Mouse (Mus musculus) limb, embryonic 14.5 days (tissue): Measurements from ENCODE around the gene Tmem131. TPM values are rescaled to one million over a fixed set of nuclear protein-coding genes. Genes with fewer than 3 reads are reported as not detected.
"Not testable (repeated sequence)": the region's sequence is repeated elsewhere in the genome, so short reads cannot be mapped to it uniquely, and the experiment has no call there.

Experiments
- ATAC-seq: fragments of 200-750 bp; cut with Nextera tagmentation; 2 replicates; pipeline ENCODE4 v1.8.0; 2017; ENCODE audit warnings: low read depth, moderate number of reproducible peaks, moderate TSS enrichment; ENCODE audit not compliant: low FRiP score
- DNase-seq: peaks from one replicate; pipeline ENCODE4 v3.0.0-alpha.2; 2015; ENCODE audit warnings: low spot score
- H3K27ac ChIP-seq: fragments of 300-500 bp; sonication (generic); replicated peaks from 2 replicates; pipeline ENCODE4 v1.5.1; 2014; ENCODE audit warnings: low read depth, mild to moderate bottlenecking, low read length, moderate library complexity, mixed read lengths
- H3K27me3 ChIP-seq: fragments of 300-500 bp; sonication (generic); 2 replicates; pipeline ENCODE4 v1.6.1; 2014; ENCODE audit warnings: low read length, mixed read lengths; ENCODE audit not compliant: control insufficient read depth, insufficient read depth
- H3K36me3 ChIP-seq: fragments of 300-500 bp; sonication (generic); 2 replicates; pipeline ENCODE4 v1.6.1; 2014; ENCODE audit warnings: mild to moderate bottlenecking, low read length, moderate library complexity, mixed read lengths; ENCODE audit not compliant: control insufficient read depth, insufficient read depth
- H3K4me1 ChIP-seq: fragments of 300-500 bp; sonication (generic); 2 replicates; pipeline ENCODE4 v1.6.1; 2014; ENCODE audit warnings: antibody characterized with exemption, low read length, mixed read lengths; ENCODE audit not compliant: control insufficient read depth, insufficient read depth
- H3K4me2 ChIP-seq: fragments of 300-500 bp; sonication (generic); replicated peaks from 2 replicates; pipeline ENCODE4 v1.6.1; 2014; ENCODE audit warnings: low read depth, mild to moderate bottlenecking, low read length, moderate library complexity; ENCODE audit not compliant: severe bottlenecking
- H3K4me3 ChIP-seq: fragments of 300-500 bp; sonication (generic); replicated peaks from 2 replicates; pipeline ENCODE4 v1.5.1; 2014; ENCODE audit warnings: low read length
- H3K9ac ChIP-seq: fragments of 300-500 bp; sonication (generic); 2 replicates; pipeline ENCODE4 v1.6.1; 2014; ENCODE audit warnings: mild to moderate bottlenecking, low read depth, low read length, moderate library complexity; ENCODE audit not compliant: severe bottlenecking
- H3K9me3 ChIP-seq: fragments of 300-500 bp; sonication (generic); 2 replicates; pipeline ENCODE4 v1.6.1; 2016; ENCODE audit warnings: low read length; ENCODE audit not compliant: control insufficient read depth
- POLR2A ChIP-seq: fragments of 200-500 bp; IDR thresholded peaks from 2 replicates; pipeline ENCODE4 v1.8.0; 2012; ENCODE audit warnings: inconsistent platforms, mild to moderate bottlenecking, moderate library complexity, borderline replicate concordance; ENCODE audit not compliant: insufficient read depth, insufficient read length; ENCODE audit errors: extremely low read depth
- WGBS: fragments of 180-500 bp; shearing (Covaris S2); extraction: QIAGEN DNeasy Blood & Tissue Kit; methylation state at CpG from one replicate; pipeline ENCODE4 v1.1.7; 2014; 5-methylcytosine and 5-hydroxymethylcytosine counted together
- polyA plus RNA-seq, 2 experiments: library from polyadenylated mRNA; depleted of rRNA in 1 of 2; stranded (reverse) in 1 of 2; unstranded in 1 of 2; fragments of >200 nt; fragmentation: Nextera tagmentation in 1 of 2; extraction: Ambion mirVana in 1 of 2; gene quantifications; 2 replicates each; pipeline versions ENCODE4 v1.2.1 to v1.2.3; 2012 to 2014

Gene Tmem131
- polyA plus RNA-seq, 2 experiments, result 22.5 to 42.3 TPM

- DNase-seq (no peak), ATAC-seq (no peak)
- Histone ChIP-seq H3K9me3 (no peaks in the 10 kb centered on the region), H3K36me3 (no peaks in the 10 kb centered on the region), H3K4me2 (no peak overlapping the region), H3K27ac (no peak overlapping the region), H3K27me3 (no peaks in the 10 kb centered on the region), H3K9ac (no peak overlapping the region), H3K4me1 (no peaks in the 10 kb centered on the region; the same call in 1 of the 2 replicates), H3K4me3 (no peak overlapping the region)
- TF ChIP-seq POLR2A, result no peak
- 82% methylated on average over 5 of the region's 5 CpGs for WGBS
Observed at GRCm38 (mm10) chr1:36910397-36910796, 33.1 kb downstream of the Tmem131 start.

GRCm38 (mm10) chr1:36909965-36910364 is 33.5 kb downstream of the Tmem131 start:
- DNase-seq, H3K9me3 ChIP-seq, H3K9ac ChIP-seq, H3K27me3 ChIP-seq, ATAC-seq, H3K4me1 ChIP-seq, H3K36me3 ChIP-seq, H3K4me3 ChIP-seq, H3K4me2 ChIP-seq, H3K27ac ChIP-seq: not testable (repeated sequence)
- WGBS, result 85% methylated on average over 7 of the region's 7 CpGs

- no peaks in the 10 kb centered on the region for H3K9me3 ChIP-seq
- ATAC-seq (no peak), DNase-seq (no peak)
- no peaks in the 10 kb centered on the region for H3K36me3 ChIP-seq
- H3K4me1 ChIP-seq, result no peaks in the 10 kb centered on the region
- 77% methylated on average over 3 of the region's 3 CpGs for WGBS
- no peak overlapping the region for H3K9ac ChIP-seq
- TF ChIP-seq POLR2A, result no peak
- H3K27ac ChIP-seq, result no peak overlapping the region
- no peaks in the 10 kb centered on the region for H3K27me3 ChIP-seq
- H3K4me3 ChIP-seq, result no peak overlapping the region
- no peak overlapping the region for H3K4me2 ChIP-seq
Observed at GRCm38 (mm10) chr1:36905216-36905615, 38.2 kb downstream of the Tmem131 start.

- Histone ChIP-seq H3K4me2 (no peak overlapping the region), H3K36me3 (no peaks in the 10 kb centered on the region), H3K4me3 (no peak overlapping the region), H3K27me3 (no peaks in the 10 kb centered on the region), H3K9ac (no peak overlapping the region), H3K4me1 (no peaks in the 10 kb centered on the region), H3K27ac (no peak overlapping the region), H3K9me3 (no peaks in the 10 kb centered on the region)
- WGBS, result 65% methylated on average over 6 of the region's 6 CpGs
- no peak for TF ChIP-seq POLR2A
- ATAC-seq (no peak), DNase-seq (no peak)
Observed at GRCm38 (mm10) chr1:36904489-36904888, 39.0 kb downstream of the Tmem131 start.

GRCm38 (mm10) chr1:36904084-36904451 is 39.4 kb downstream of the Tmem131 start:
- WGBS, result 55% methylated on average over 3 of the region's 3 CpGs
- H3K4me3 ChIP-seq, result no peak overlapping the region

More at GRCm38 (mm10) chr1:36904084-36904451, 39.4 kb downstream of the Tmem131 start:
- Histone ChIP-seq H3K27me3 (no peaks in the 10 kb centered on the region), H3K9me3 (no peaks in the 10 kb centered on the region), H3K27ac (no peak overlapping the region), H3K4me2 (no peak overlapping the region), H3K4me1 (no peaks in the 10 kb centered on the region), H3K9ac (no peak overlapping the region), H3K36me3 (no peaks in the 10 kb centered on the region)
- DNase-seq, result no peak
- no peak for ATAC-seq
- TF ChIP-seq POLR2A, result no peak
